Mouse (Mus musculus) kidney, postnatal 0 days (tissue): ENCODE measurements around the gene Clrn1. TPM values are rescaled to one million over a fixed set of nuclear protein-coding genes. Genes with fewer than 3 reads are reported as not detected.
"Not testable (repeated sequence)": the region's sequence is repeated elsewhere in the genome, so short reads cannot be mapped to it uniquely, and the experiment has no call there.

Experiments
- ATAC-seq: fragments of 200-750 bp; cut with Nextera tagmentation; replicated peaks from 2 replicates; pipeline ENCODE4 v1.8.0; 2017; ENCODE audit warnings: low read depth, moderate number of reproducible peaks, moderate TSS enrichment, moderate library complexity; ENCODE audit not compliant: low FRiP score
- DNase-seq: peaks from one replicate; pipeline ENCODE4 v3.0.0-alpha.2; 2016; ENCODE audit warnings: low spot score
- H3K27ac ChIP-seq: fragments of 300-500 bp; sonication (generic); 2 replicates; pipeline ENCODE4 v1.5.1; 2014; ENCODE audit warnings: mild to moderate bottlenecking
- H3K27me3 ChIP-seq: fragments of 300-500 bp; sonication (generic); 2 replicates; pipeline ENCODE4 v1.6.1; 2014; ENCODE audit warnings: low read length, mixed read lengths; ENCODE audit not compliant: insufficient read depth
- H3K36me3 ChIP-seq: fragments of 300-500 bp; sonication (generic); 2 replicates; pipeline ENCODE4 v1.6.1; 2014; ENCODE audit warnings: low read length, mixed read lengths; ENCODE audit not compliant: insufficient read depth
- H3K4me1 ChIP-seq: fragments of 300-500 bp; sonication (generic); replicated peaks from 2 replicates; pipeline ENCODE4 v1.6.1; 2014; ENCODE audit warnings: antibody characterized with exemption, low read length, mixed read lengths; ENCODE audit not compliant: insufficient read depth
- H3K4me2 ChIP-seq: fragments of 300-500 bp; sonication (generic); 2 replicates; pipeline ENCODE4 v1.6.1; 2014; ENCODE audit warnings: mild to moderate bottlenecking, low read length, moderate library complexity, mixed read lengths
- H3K4me3 ChIP-seq: fragments of 300-500 bp; sonication (generic); replicated peaks from 2 replicates; pipeline ENCODE4 v1.5.1; 2014; ENCODE audit warnings: low read depth, low read length
- H3K9ac ChIP-seq: fragments of 300-500 bp; sonication (generic); 2 replicates; pipeline ENCODE4 v1.6.1; 2014; ENCODE audit warnings: low read depth, low read length
- H3K9me3 ChIP-seq: fragments of 300-500 bp; sonication (generic); replicated peaks from 2 replicates; pipeline ENCODE4 v1.6.1; 2016; ENCODE audit warnings: low read length, inconsistent platforms, mixed read lengths
- CTCF ChIP-seq: IDR thresholded peaks from 2 replicates; pipeline ENCODE4 v1.5.1; 2016; ENCODE audit warnings: antibody characterized with exemption, low read depth, mild to moderate bottlenecking, moderate library complexity
- WGBS: fragments of 180-500 bp; shearing (Covaris S2); extraction: QIAGEN DNeasy Blood & Tissue Kit; methylation state at CpG from one replicate; pipeline ENCODE4 v1.1.7; 2014; 5-methylcytosine and 5-hydroxymethylcytosine counted together
- polyA plus RNA-seq: library from polyadenylated mRNA; unstranded; fragments of >200 nt; fragmentation: Nextera tagmentation; extraction: Ambion mirVana; gene quantifications from 2 replicates; pipeline ENCODE4 v1.2.1, GENCODE M21; 2015

Gene Clrn1
- polyA plus RNA-seq, 1 experiment from 2014 or later: 1.1 TPM

- Histone ChIP-seq H3K4me2 (no peak overlapping the region), H3K4me1 (no peaks in the 10 kb centered on the region), H3K27ac (no peak overlapping the region), H3K9ac (no peak overlapping the region), H3K27me3 (no peaks in the 10 kb centered on the region), H3K9me3 (no peaks in the 10 kb centered on the region), H3K36me3 (no peaks in the 10 kb centered on the region), H3K4me3 (no peak overlapping the region)
- DNase-seq: no peak
- no peak for TF ChIP-seq CTCF
- ATAC-seq: no peak
Observed at GRCm38 (mm10) chr3:58883511-58883907, 1.6 kb downstream of the Clrn1 start.

GRCm38 (mm10) chr3:58882878-58883510, 2.1 kb downstream of the Clrn1 start:
- DNase-seq (peak; percentile 45), ATAC-seq (no peak)
- TF ChIP-seq CTCF: no peak
- Histone ChIP-seq H3K27me3 (no peaks in the 10 kb centered on the region), H3K36me3 (no peaks in the 10 kb centered on the region), H3K4me3 (no peak overlapping the region), H3K27ac (no peak overlapping the region), H3K9me3 (no peaks in the 10 kb centered on the region), H3K9ac (no peak overlapping the region), H3K4me2 (0 out of 2 replicates have a peak overlapping the region, but pooled peaks have one; percentile 10), H3K4me1 (no peaks in the 10 kb centered on the region)
- WGBS: 12% methylated on average over 8 of the region's 8 CpGs

- Histone ChIP-seq H3K9me3 (no peaks in the 10 kb centered on the region), H3K27me3 (no peaks in the 10 kb centered on the region), H3K4me1 (no peaks in the 10 kb centered on the region), H3K4me3 (no peak overlapping the region), H3K36me3 (no peaks in the 10 kb centered on the region), H3K4me2 (no peak overlapping the region), H3K9ac (no peak overlapping the region), H3K27ac (no peak overlapping the region)
- DNase-seq: no peak
- 50% methylated on average over 1 of the region's 1 CpGs for WGBS
- TF ChIP-seq CTCF: no peak
- ATAC-seq: no peak
Observed at GRCm38 (mm10) chr3:58881016-58881415, 4.1 kb downstream of the Clrn1 start.

- ATAC-seq (no peak), DNase-seq (peak; percentile 22)
- Histone ChIP-seq H3K36me3 (no peaks in the 10 kb centered on the region), H3K9ac (no peak overlapping the region), H3K27me3 (no peaks in the 10 kb centered on the region), H3K27ac (no peak overlapping the region), H3K4me2 (no peak overlapping the region), H3K9me3 (no peaks in the 10 kb centered on the region), H3K4me1 (no peaks in the 10 kb centered on the region), H3K4me3 (no peak overlapping the region)
- 48% methylated on average over 2 of the region's 2 CpGs for WGBS
- no peak for TF ChIP-seq CTCF
Observed at GRCm38 (mm10) chr3:58880181-58880580, 5.0 kb downstream of the Clrn1 start.

GRCm38 (mm10) chr3:58871882-58872281, 13.3 kb downstream of the Clrn1 start:
- H3K4me2 ChIP-seq, H3K27ac ChIP-seq, ATAC-seq, H3K9ac ChIP-seq, H3K36me3 ChIP-seq, H3K4me3 ChIP-seq, DNase-seq, H3K4me1 ChIP-seq, H3K9me3 ChIP-seq, H3K27me3 ChIP-seq: not testable (repeated sequence)
- 83% methylated on average over 2 of the region's 2 CpGs for WGBS

GRCm38 (mm10) chr3:58865690-58866089, 19.4 kb downstream of the Clrn1 start:
- H3K36me3 ChIP-seq: no peaks in the 10 kb centered on the region

GRCm38 (mm10) chr3:58862976-58863375, 22.2 kb downstream of the Clrn1 start:
- WGBS: 39% methylated on average over 2 of the region's 2 CpGs
- H3K4me3 ChIP-seq: no peak overlapping the region

More at GRCm38 (mm10) chr3:58865690-58866089, 19.4 kb downstream of the Clrn1 start:
- TF ChIP-seq CTCF: no peak
- H3K4me2 ChIP-seq: no peak overlapping the region
- H3K4me3 ChIP-seq: no peak overlapping the region
- H3K4me1 ChIP-seq: no peaks in the 10 kb centered on the region
- H3K9me3 ChIP-seq: no peaks in the 10 kb centered on the region
- DNase-seq (no peak), ATAC-seq (no peak)
- H3K9ac ChIP-seq: no peak overlapping the region
- no peaks in the 10 kb centered on the region for H3K27me3 ChIP-seq
- H3K27ac ChIP-seq: no peak overlapping the region
- WGBS: 50% methylated on average over 7 of the region's 7 CpGs

More at GRCm38 (mm10) chr3:58862976-58863375, 22.2 kb downstream of the Clrn1 start:
- no peaks in the 10 kb centered on the region for H3K36me3 ChIP-seq
- H3K27me3 ChIP-seq: no peaks in the 10 kb centered on the region
- no peak for TF ChIP-seq CTCF
- H3K9me3 ChIP-seq: no peaks in the 10 kb centered on the region
- no peak overlapping the region for H3K27ac ChIP-seq
- DNase-seq (no peak), ATAC-seq (no peak)
- H3K4me1 ChIP-seq: no peaks in the 10 kb centered on the region
- H3K4me2 ChIP-seq: no peak overlapping the region
- no peak overlapping the region for H3K9ac ChIP-seq
